Mouse (Mus musculus) lung, postnatal 0 days (tissue): ENCODE results near the gene Scd4.

Experiments used
- CTCF ChIP-seq: IDR thresholded peaks from 2 replicates; pipeline ENCODE4 v1.5.1; 2016; ENCODE audit warnings: antibody characterized with exemption, mild to moderate bottlenecking
- EP300 ChIP-seq: IDR thresholded peaks from 2 replicates; pipeline ENCODE4 v1.6.1; 2016; ENCODE audit warnings: antibody characterized with exemption, mild to moderate bottlenecking, control low read depth

- TF ChIP-seq CTCF (no peak), EP300 (no peak)
These were observed 35.0 kb upstream of the Scd4 start for GRCm38 (mm10) chr19:44297862-44298261.
